In genomic region chr9:72662691-72663533, GRCm38 (mm10) we compare ENCODE assay signal across 7 mouse cellular contexts. TPM values are rescaled to one million over a fixed set of nuclear protein-coding genes. Genes with fewer than 3 reads are reported as not detected.
A peak's percentile ranks its signal among the peaks of the same experiment; 100 is the strongest.
DNase-seq lines count a peak whose midpoint lies in the region; ATAC-seq lines count a peak whose summit lies in the region.

No protein-coding gene starts in this region.

- peak overlapping the region; percentile 100 for H3K27ac ChIP-seq in intestine, embryonic 14.5 days (ENCODE audit: low read depth)
- H3K27ac ChIP-seq in midbrain, embryonic 11.5 days (ENCODE audit: low read depth, low read length): peak overlapping the region; percentile 97

- intact Hi-C loops in gastrocnemius, postnatal 14 days (cut with DNase I; ENCODE audit: low total_unique reads): no loop called here
- intact Hi-C loops in left cerebral cortex, postnatal 25 days (cut with DNase I): loop anchor here (5.0 kb wide), 1 partner anchor 131 kb away; the partner anchor contains the start of gene Rfx7

- no peaks in the 10 kb centered on the region for H3K27me3 ChIP-seq in intestine, embryonic 14.5 days (replicated peaks; ENCODE audit: control insufficient read depth, insufficient read depth, low read length)
- H3K27me3 ChIP-seq in midbrain, embryonic 11.5 days (ENCODE audit: control insufficient read depth, insufficient read depth, low read length): no peaks in the 10 kb centered on the region

- peak overlapping the region; percentile 88 for H3K4me2 ChIP-seq in intestine, embryonic 14.5 days (ENCODE audit: low read length)
- peak overlapping the region; percentile 87 for H3K4me2 ChIP-seq in midbrain, embryonic 11.5 days

- DNase-seq in adrenal gland, postnatal 14 days: peak; percentile 89
- DNase-seq in embryo, embryonic 11 days: peak; percentile 93
- DNase-seq in gastrocnemius, postnatal 14 days: peak; percentile 88
- peak; percentile 88 for DNase-seq in intestine, embryonic 14.5 days (ENCODE audit: low spot score)
- DNase-seq in left cerebral cortex, postnatal 25 days (ENCODE audit: low spot score in 2 of 2): peak; percentile 67 to 75
- DNase-seq in midbrain, embryonic 11.5 days (ENCODE audit: low spot score, missing footprints): peak; percentile 98
- peak; percentile 14 for DNase-seq in spleen, adult 12 weeks (ENCODE audit: low spot score)

- H3K9ac ChIP-seq in intestine, embryonic 14.5 days (ENCODE audit: low read length): peak overlapping the region; percentile 100
- peak overlapping the region; percentile 100 for H3K9ac ChIP-seq in midbrain, embryonic 11.5 days (ENCODE audit: low read length)

- under 1% methylated on average over 54 of the region's 55 CpGs for WGBS in intestine, embryonic 14.5 days
- WGBS in midbrain, embryonic 11.5 days: under 1% methylated on average over 53 of the region's 55 CpGs

- ATAC-seq in intestine, embryonic 14.5 days (replicated peaks; ENCODE audit: low FRiP score, low TSS enrichment, low read depth): peak; percentile 61; the same call in 1 of the 2 replicates
- peak; percentile 68 for ATAC-seq in midbrain, embryonic 11.5 days (ENCODE audit: low FRiP score)

- H3K9me3 ChIP-seq in intestine, embryonic 14.5 days (ENCODE audit: control insufficient read depth, low read length): no peaks in the 10 kb centered on the region
- H3K9me3 ChIP-seq in midbrain, embryonic 11.5 days (ENCODE audit: control insufficient read depth, low read length): no peaks in the 10 kb centered on the region

- H3K4me1 ChIP-seq in intestine, embryonic 14.5 days (replicated peaks; ENCODE audit: control insufficient read depth, insufficient read depth, low read length): peaks cover 29% of the 10 kb centered on the region
- peaks cover 28% of the 10 kb centered on the region for H3K4me1 ChIP-seq in midbrain, embryonic 11.5 days (ENCODE audit: control insufficient read depth, insufficient read depth, low read length)

- H3K36me3 ChIP-seq in intestine, embryonic 14.5 days (ENCODE audit: control insufficient read depth, insufficient read depth, low read length): peaks cover 38% of the 10 kb centered on the region
- peaks cover 10% of the 10 kb centered on the region for H3K36me3 ChIP-seq in midbrain, embryonic 11.5 days (ENCODE audit: control insufficient read depth, insufficient read depth, low read length)

- peak overlapping the region; percentile 96 for H3K4me3 ChIP-seq in intestine, embryonic 14.5 days (ENCODE audit: low read depth, low read length)
- H3K4me3 ChIP-seq in midbrain, embryonic 11.5 days (ENCODE audit: low read depth, low read length): peak overlapping the region; percentile 99

RNA-seq across cellular contexts. Expression of gene Nedd4, which starts 0.8 kb away (rescaled TPM):
- total RNA-seq in adrenal gland, postnatal 14 days (2021): 490 and 493 TPM in 2 replicates
- total RNA-seq in gastrocnemius, postnatal 14 days (2021): 100 to 1,000 TPM; 388 to 415 TPM
- 671 and 756 TPM in 2 replicates for polyA plus RNA-seq in intestine, embryonic 14.5 days (2014; fragmentation: Nextera tagmentation; extraction: Ambion mirVana)
- 100 to 1,000 TPM; 275 to 288 TPM for total RNA-seq in left cerebral cortex, postnatal 25 days (2021)
- polyA plus RNA-seq in midbrain, embryonic 11.5 days (2014; fragmentation: Nextera tagmentation; extraction: Ambion mirVana): 812 and 869 TPM in 2 replicates

Comparison
In these comparisons a context has a peak if more than half of its experiments do, and no peak if none do; other contexts are left out.
1. Peak in every context shown above with its lines: DNase-seq, ATAC-seq, H3K4me3 ChIP-seq and H3K27ac ChIP-seq.
2. DNase-seq: peak in every context shown above with its lines; median percentile 98 in midbrain, embryonic 11.5 days; 93 in embryo, embryonic 11 days; 89 in adrenal gland, postnatal 14 days; 88 in gastrocnemius, postnatal 14 days; 88 in intestine, embryonic 14.5 days; 71 in left cerebral cortex, postnatal 25 days; 14 in spleen, adult 12 weeks.